Mouse (Mus musculus): ENCODE results near the gene Glcci1. TPM values are rescaled to one million over a fixed set of nuclear protein-coding genes. Genes with fewer than 3 reads are reported as not detected.

The Glcci1 gene
- polyA plus RNA-seq, 1 experiment from 2014 or later: 2.5 TPM

- no peak overlapping the region for H3K9ac ChIP-seq (ENCODE audit: low read length)
- no peak for ATAC-seq (replicated peaks; ENCODE audit: extremely low read depth, insufficient read depth, low FRiP score)
Observed at GRCm38 (mm10) chr6:8504521-8505228, 4.7 kb upstream of the Glcci1 start.

GRCm38 (mm10) chr6:8506631-8507030 is 2.8 kb upstream of the Glcci1 start:
- Histone ChIP-seq H3K9me3 (replicated peaks; ENCODE audit: control insufficient read depth, low read length) (no peaks in the 10 kb centered on the region), H3K4me2 (ENCODE audit: low read depth, low read length) (no peak overlapping the region), H3K27me3 (ENCODE audit: control insufficient read depth, insufficient read depth, low read length) (no peaks in the 10 kb centered on the region), H3K9ac (ENCODE audit: low read length) (no peak overlapping the region), H3K4me1 (ENCODE audit: control insufficient read depth, insufficient read depth, low read length) (peaks cover 5% of the 10 kb centered on the region; the same call in 1 of the 2 replicates), H3K27ac (ENCODE audit: low read length) (no peak overlapping the region), H3K36me3 (ENCODE audit: control insufficient read depth, insufficient read depth) (no peaks in the 10 kb centered on the region), H3K4me3 (ENCODE audit: low read length) (no peak overlapping the region)
- ATAC-seq (replicated peaks; ENCODE audit: extremely low read depth, insufficient read depth, low FRiP score): no peak

More at GRCm38 (mm10) chr6:8504521-8505228, 4.7 kb upstream of the Glcci1 start:
- Histone ChIP-seq H3K27me3 (ENCODE audit: control insufficient read depth, insufficient read depth, low read length) (no peaks in the 10 kb centered on the region), H3K27ac (ENCODE audit: low read length) (no peak overlapping the region), H3K9me3 (replicated peaks; ENCODE audit: control insufficient read depth, low read length) (no peaks in the 10 kb centered on the region; the same call in 1 of the 2 replicates), H3K4me2 (ENCODE audit: low read depth, low read length) (no peak overlapping the region), H3K36me3 (ENCODE audit: control insufficient read depth, insufficient read depth) (no peaks in the 10 kb centered on the region), H3K4me1 (ENCODE audit: control insufficient read depth, insufficient read depth, low read length) (peaks cover 5% of the 10 kb centered on the region; the same call in 1 of the 2 replicates), H3K4me3 (ENCODE audit: low read length) (no peak overlapping the region)
- 77% methylated on average over 6 of the region's 6 CpGs for WGBS

- peak overlapping the region; percentile 95 for H3K4me3 ChIP-seq (ENCODE audit: low read length)
- WGBS: under 1% methylated on average over 56 of the region's 56 CpGs
- peak; percentile 99 for ATAC-seq (replicated peaks; ENCODE audit: extremely low read depth, insufficient read depth, low FRiP score)
- peak overlapping the region; percentile 81 for H3K4me2 ChIP-seq (ENCODE audit: low read depth, low read length)
- no peaks in the 10 kb centered on the region for H3K36me3 ChIP-seq (ENCODE audit: control insufficient read depth, insufficient read depth)
- peak overlapping the region; percentile 99 for H3K27ac ChIP-seq (ENCODE audit: low read length)
- no peaks in the 10 kb centered on the region for H3K9me3 ChIP-seq (replicated peaks; ENCODE audit: control insufficient read depth, low read length)
- H3K9ac ChIP-seq (ENCODE audit: low read length): peak overlapping the region; percentile 98
- H3K27me3 ChIP-seq (ENCODE audit: control insufficient read depth, insufficient read depth, low read length): no peaks in the 10 kb centered on the region
- H3K4me1 ChIP-seq (ENCODE audit: control insufficient read depth, insufficient read depth, low read length): peaks cover 9% of the 10 kb centered on the region; the same call in 1 of the 2 replicates
Observed at GRCm38 (mm10) chr6:8508883-8509536, 390 bp upstream of the Glcci1 start.

GRCm38 (mm10) chr6:8509961-8510863 is 812 bp downstream of the Glcci1 start:
- peak overlapping the region; percentile 77 for H3K4me2 ChIP-seq (ENCODE audit: low read depth, low read length)
- ATAC-seq (replicated peaks; ENCODE audit: extremely low read depth, insufficient read depth, low FRiP score): no peak; the same call in none of the 2 replicates
- peak overlapping the region; percentile 98 for H3K9ac ChIP-seq (ENCODE audit: low read length)
- H3K27ac ChIP-seq (ENCODE audit: low read length): peak overlapping the region; percentile 99
- WGBS: under 1% methylated on average over 62 of the region's 73 CpGs
- H3K9me3 ChIP-seq (replicated peaks; ENCODE audit: control insufficient read depth, low read length): no peaks in the 10 kb centered on the region
- no peaks in the 10 kb centered on the region for H3K36me3 ChIP-seq (ENCODE audit: control insufficient read depth, insufficient read depth)
- H3K27me3 ChIP-seq (ENCODE audit: control insufficient read depth, insufficient read depth, low read length): no peaks in the 10 kb centered on the region
- H3K4me3 ChIP-seq (ENCODE audit: low read length): peak overlapping the region; percentile 95
- H3K4me1 ChIP-seq (ENCODE audit: control insufficient read depth, insufficient read depth, low read length): peaks cover 8% of the 10 kb centered on the region; the same call in 1 of the 2 replicates

GRCm38 (mm10) chr6:8510864-8511428 is 1.5 kb downstream of the Glcci1 start:
- H3K9me3 ChIP-seq (replicated peaks; ENCODE audit: control insufficient read depth, low read length): no peaks in the 10 kb centered on the region
- peak overlapping the region; percentile 95 for H3K4me3 ChIP-seq (ENCODE audit: low read length)
- H3K4me2 ChIP-seq (ENCODE audit: low read depth, low read length): peak overlapping the region; percentile 77
- H3K4me1 ChIP-seq (ENCODE audit: control insufficient read depth, insufficient read depth, low read length): peaks cover 8% of the 10 kb centered on the region; the same call in 1 of the 2 replicates
- no peaks in the 10 kb centered on the region for H3K27me3 ChIP-seq (ENCODE audit: control insufficient read depth, insufficient read depth, low read length)
- peak overlapping the region; percentile 98 for H3K9ac ChIP-seq (ENCODE audit: low read length)
- 12% methylated on average over 7 of the region's 7 CpGs for WGBS
- ATAC-seq (replicated peaks; ENCODE audit: extremely low read depth, insufficient read depth, low FRiP score): no peak
- H3K36me3 ChIP-seq (ENCODE audit: control insufficient read depth, insufficient read depth): no peaks in the 10 kb centered on the region
- 0 out of 2 replicates have a peak overlapping the region, but pooled peaks have one; percentile 20 for H3K27ac ChIP-seq (ENCODE audit: low read length)

- no peaks in the 10 kb centered on the region for H3K9me3 ChIP-seq (replicated peaks; ENCODE audit: control insufficient read depth, low read length)
- no peaks in the 10 kb centered on the region for H3K27me3 ChIP-seq (ENCODE audit: control insufficient read depth, insufficient read depth, low read length)
- H3K36me3 ChIP-seq (ENCODE audit: control insufficient read depth, insufficient read depth): no peaks in the 10 kb centered on the region
- H3K27ac ChIP-seq (ENCODE audit: low read length): no peak overlapping the region
- H3K4me1 ChIP-seq (ENCODE audit: control insufficient read depth, insufficient read depth, low read length): peaks cover 8% of the 10 kb centered on the region; the same call in 1 of the 2 replicates
- H3K4me2 ChIP-seq (ENCODE audit: low read depth, low read length): peak overlapping the region; percentile 77
- ATAC-seq (replicated peaks; ENCODE audit: extremely low read depth, insufficient read depth, low FRiP score): no peak
- H3K9ac ChIP-seq (ENCODE audit: low read length): peak overlapping the region; percentile 98
- peak overlapping the region; percentile 95 for H3K4me3 ChIP-seq (ENCODE audit: low read length)
- WGBS: 29% methylated on average over 3 of the region's 3 CpGs
Observed at GRCm38 (mm10) chr6:8511447-8511846, 2.0 kb downstream of the Glcci1 start.

GRCm38 (mm10) chr6:8512416-8512815 is 3.0 kb downstream of the Glcci1 start:
- H3K27ac ChIP-seq (ENCODE audit: low read length): no peak overlapping the region
- no peak for ATAC-seq (replicated peaks; ENCODE audit: extremely low read depth, insufficient read depth, low FRiP score)

GRCm38 (mm10) chr6:8519687-8520086 is 10.3 kb downstream of the Glcci1 start:
- no peaks in the 10 kb centered on the region for H3K27me3 ChIP-seq (ENCODE audit: control insufficient read depth, insufficient read depth, low read length)
- ATAC-seq (replicated peaks; ENCODE audit: extremely low read depth, insufficient read depth, low FRiP score): no peak
- WGBS: 77% methylated on average over 3 of the region's 3 CpGs

More at GRCm38 (mm10) chr6:8512416-8512815, 3.0 kb downstream of the Glcci1 start:
- Histone ChIP-seq H3K27me3 (ENCODE audit: control insufficient read depth, insufficient read depth, low read length) (no peaks in the 10 kb centered on the region), H3K4me2 (ENCODE audit: low read depth, low read length) (peak overlapping the region; percentile 77), H3K4me3 (ENCODE audit: low read length) (peak overlapping the region; percentile 95), H3K9me3 (replicated peaks; ENCODE audit: control insufficient read depth, low read length) (no peaks in the 10 kb centered on the region), H3K9ac (ENCODE audit: low read length) (peak overlapping the region; percentile 42; the same call in 1 of the 2 replicates), H3K36me3 (ENCODE audit: control insufficient read depth, insufficient read depth) (no peaks in the 10 kb centered on the region), H3K4me1 (ENCODE audit: control insufficient read depth, insufficient read depth, low read length) (peaks cover 8% of the 10 kb centered on the region; the same call in 1 of the 2 replicates)
- WGBS: 31% methylated on average over 8 of the region's 8 CpGs

More at GRCm38 (mm10) chr6:8519687-8520086, 10.3 kb downstream of the Glcci1 start:
- Histone ChIP-seq H3K4me2 (ENCODE audit: low read depth, low read length) (no peak overlapping the region), H3K4me3 (ENCODE audit: low read length) (no peak overlapping the region), H3K9me3 (replicated peaks; ENCODE audit: control insufficient read depth, low read length) (no peaks in the 10 kb centered on the region), H3K27ac (ENCODE audit: low read length) (no peak overlapping the region), H3K36me3 (ENCODE audit: control insufficient read depth, insufficient read depth) (no peaks in the 10 kb centered on the region), H3K4me1 (ENCODE audit: control insufficient read depth, insufficient read depth, low read length) (no peaks in the 10 kb centered on the region), H3K9ac (ENCODE audit: low read length) (no peak overlapping the region)

Data from heart, embryonic 16.5 days (tissue).